Mouse (Mus musculus): Measurements from ENCODE around the gene Phlda3.
A peak's percentile ranks its signal among the peaks of the same experiment; 100 is the strongest.

Gene Phlda3

DNA sequence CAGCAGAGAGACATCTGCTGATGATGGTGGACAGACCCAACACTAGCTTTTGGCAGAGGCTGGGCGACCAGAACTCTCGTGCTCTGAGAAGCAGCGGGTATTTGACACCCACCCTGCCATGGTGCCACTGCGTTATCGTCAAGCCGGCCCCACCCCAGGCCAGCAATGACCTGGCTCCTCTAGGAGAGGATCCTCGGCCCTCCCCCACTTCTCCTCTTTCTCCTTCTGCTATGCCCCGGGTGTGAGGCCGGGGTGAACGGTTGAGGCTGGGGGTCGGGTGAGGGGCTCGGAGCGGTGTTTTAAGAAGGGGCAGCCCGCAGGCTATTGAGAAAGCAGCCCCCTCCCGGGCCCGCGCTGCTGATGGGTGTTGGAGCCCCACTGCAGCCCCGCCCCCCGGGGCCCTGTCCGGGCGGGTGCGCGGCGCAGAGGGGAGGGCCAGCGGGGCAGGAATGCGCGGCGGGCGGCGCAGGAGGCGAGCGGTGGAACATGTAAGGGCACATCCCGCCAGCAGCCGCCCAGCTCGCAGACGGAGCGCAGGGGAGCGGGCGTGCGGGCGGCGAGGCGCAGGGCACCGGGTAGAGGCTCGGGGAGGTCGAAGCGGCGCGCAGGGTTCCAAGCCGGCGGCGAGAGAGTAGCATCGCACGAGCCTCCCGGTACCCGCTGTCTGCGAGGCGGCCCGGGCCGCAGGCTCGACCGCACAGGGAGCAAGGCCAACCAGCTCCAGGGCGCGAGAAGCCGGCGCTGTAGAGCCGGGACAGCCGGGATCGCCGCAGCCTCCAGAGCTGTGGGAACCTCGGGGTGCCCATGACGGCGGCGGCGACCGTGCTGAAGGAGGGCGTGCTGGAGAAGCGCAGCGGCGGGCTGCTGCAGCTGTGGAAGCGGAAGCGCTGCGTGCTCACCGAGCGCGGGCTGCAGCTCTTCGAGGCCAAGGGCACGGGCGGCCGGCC lies at the start of gene Phlda3:
Gene Phlda3, plus strand, starts transcription at position 475 of the 947 bp plus-strand sequence.
- peak; percentile 37 to 54 for DNase-seq (ENCODE audit: low spot score in 2 of 2)

DNA sequence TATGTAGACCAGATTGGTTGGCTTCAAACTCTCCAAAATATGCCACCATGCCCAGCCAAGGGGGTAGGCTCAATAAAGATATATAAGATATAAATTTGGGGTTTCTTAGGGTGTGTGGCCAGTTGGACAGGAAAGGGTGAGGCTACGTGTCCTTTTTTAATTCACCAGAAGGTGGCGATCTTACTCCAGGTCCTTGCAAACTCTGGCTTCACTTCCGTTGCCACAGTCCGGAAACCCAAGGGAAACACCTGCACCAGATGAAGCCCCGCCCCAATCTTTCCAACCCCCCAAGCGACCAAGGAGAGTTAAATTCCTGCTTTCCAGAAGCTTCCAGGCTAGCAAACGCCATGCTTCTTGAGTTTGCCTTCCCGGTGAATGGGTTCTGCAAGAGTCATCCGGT lies 46.4 kb upstream of the Phlda3 start:
- peak in 1 of 2 experiments; percentile 72 for DNase-seq (ENCODE audit: low spot score in 2 of 2)

DNA sequence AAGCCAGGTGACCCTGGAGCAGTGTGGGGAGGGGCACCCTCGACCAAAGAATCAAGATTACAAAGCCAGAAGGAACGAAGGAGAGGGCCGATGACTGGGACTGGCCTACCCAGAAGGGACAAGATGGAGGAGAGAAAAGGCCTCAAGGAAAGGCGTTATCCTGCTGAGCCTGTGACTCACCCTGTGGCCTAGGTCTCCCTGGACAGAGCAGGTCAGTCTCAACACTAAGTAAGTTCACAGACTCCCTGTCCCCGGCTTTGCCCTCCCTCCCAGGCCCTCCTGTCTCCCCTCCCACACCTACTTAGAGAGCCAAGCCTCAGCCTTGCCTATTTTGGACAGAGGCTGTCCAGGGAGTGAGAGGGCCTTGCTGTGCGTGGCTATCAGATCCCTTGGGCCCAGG lies 45.9 kb upstream of the Phlda3 start, which contains the start of gene Csrp1:
Gene Csrp1, plus strand, starts transcription at position 79 of the 400 bp plus-strand sequence.
- DNase-seq (ENCODE audit: low spot score in 2 of 2) = no peak

DNA sequence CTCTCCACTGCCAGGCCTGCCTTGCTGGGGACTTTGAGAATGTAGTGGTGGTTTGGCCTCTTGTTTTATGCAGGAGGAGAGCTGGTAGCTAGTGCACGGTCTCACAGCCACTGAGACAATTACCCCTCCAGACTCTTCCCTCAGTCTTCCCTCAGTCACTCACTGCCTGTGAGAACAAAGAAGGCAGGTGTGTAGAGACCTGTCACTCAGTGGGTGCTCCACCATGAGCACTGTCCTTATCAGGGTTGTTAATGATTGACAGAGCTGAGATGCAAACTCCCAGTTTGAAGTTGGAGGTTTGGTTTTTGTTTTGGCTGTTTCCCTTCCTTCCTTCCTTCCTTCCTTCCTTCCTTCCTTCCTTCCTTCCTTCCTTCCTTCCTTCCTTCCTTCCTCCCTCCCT lies 42.9 kb upstream of the Phlda3 start:
- no peak for DNase-seq (ENCODE audit: low spot score in 2 of 2)

GRCm38 (mm10) chr1:135724134-135724533 lies 41.8 kb upstream of the Phlda3 start:
- DNase-seq (ENCODE audit: low spot score in 2 of 2) = no peak

GRCm38 (mm10) chr1:135725324-135725723 lies 40.6 kb upstream of the Phlda3 start:
- no peak for DNase-seq (ENCODE audit: low spot score in 2 of 2)

DNA sequence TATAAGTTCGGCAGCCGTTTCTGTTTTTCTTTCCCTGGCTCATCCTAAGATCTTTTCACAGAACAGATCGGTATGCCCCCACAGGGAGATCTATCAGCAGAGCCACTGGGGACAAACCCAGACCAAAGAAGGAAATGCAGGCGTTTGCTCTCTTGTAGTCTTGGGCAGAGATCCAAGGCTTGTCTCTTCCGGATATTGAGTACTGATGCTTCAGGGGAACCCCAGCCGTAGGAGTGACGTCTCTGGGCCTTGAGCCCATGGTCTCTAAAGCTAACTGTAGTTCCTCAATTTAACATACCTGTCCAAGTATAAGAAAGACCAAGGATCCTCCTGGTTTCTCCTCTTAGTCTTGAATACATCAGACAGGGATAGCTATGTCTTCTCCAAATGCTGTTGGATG lies 40.0 kb upstream of the Phlda3 start:
- no peak for DNase-seq (ENCODE audit: low spot score in 2 of 2)

- DNase-seq (ENCODE audit: low spot score in 2 of 2) = peak; percentile 42 to 74
These were observed 37.1 kb upstream of the Phlda3 start for GRCm38 (mm10) chr1:135728631-135729366.

DNA sequence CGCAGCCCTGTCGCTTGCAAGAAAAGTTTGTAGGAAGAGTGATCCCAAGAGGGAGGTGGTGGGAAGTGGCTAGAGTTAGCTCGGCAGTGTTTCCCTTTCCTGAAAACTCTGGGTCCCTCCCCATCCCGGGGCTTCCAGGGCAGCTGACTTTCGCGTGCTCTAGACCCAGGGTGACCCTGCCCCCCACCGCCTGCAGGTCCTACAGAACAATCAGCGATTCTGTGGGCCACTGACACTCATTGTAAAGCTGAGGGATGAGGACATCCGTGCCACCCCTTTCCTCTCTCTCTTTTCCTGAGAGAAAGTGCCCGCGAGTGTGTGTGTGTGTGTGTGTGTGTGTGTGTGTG lies 36.6 kb upstream of the Phlda3 start:
- DNase-seq (ENCODE audit: low spot score in 2 of 2) = no peak

- no peak for DNase-seq (ENCODE audit: low spot score in 2 of 2)
These were observed 36.1 kb upstream of the Phlda3 start for GRCm38 (mm10) chr1:135729821-135730220.

GRCm38 (mm10) chr1:135730296-135730695 lies 35.6 kb upstream of the Phlda3 start:
- DNase-seq (ENCODE audit: low spot score in 2 of 2) = no peak

GRCm38 (mm10) chr1:135731393-135731792 lies 34.5 kb upstream of the Phlda3 start:
- DNase-seq (ENCODE audit: low spot score in 2 of 2) = no peak

DNA sequence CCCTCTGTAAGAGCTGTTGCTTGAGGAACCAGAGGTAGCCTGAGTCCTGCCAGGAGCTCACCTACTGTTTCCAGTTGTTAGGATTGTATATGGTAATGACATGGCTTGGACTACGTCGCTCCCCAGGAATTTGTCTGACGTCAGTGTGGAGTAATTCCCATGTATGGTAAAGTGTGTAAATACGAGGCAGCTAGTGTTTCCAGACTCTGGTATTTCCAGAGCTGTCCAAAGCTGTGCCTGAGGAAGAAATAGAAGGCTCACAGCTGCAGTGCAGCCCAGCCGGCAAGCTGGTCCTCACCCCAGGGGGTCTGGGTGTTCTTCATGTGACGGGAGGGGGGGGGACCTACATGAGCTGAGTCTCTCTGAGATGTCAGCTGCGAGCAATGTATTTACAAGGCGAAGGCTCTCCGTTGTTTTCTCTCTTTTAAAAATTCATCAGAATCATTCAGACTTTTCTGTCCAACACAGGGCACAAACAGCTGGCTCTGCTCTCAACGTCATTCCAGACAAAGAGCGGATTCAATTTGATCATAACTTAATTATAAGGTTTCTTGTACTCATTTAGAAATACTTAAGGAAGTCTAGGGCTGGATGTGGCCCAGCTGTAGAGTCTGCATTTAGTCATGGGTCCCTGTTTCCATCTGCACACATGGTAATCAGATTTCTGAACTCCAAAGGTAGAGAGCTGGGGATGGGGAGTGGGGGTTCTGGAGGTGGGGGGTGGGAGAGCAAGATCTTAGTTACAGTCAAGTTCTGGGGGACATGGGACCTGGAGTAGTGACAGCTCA lies 33.8 kb upstream of the Phlda3 start:
- no peak for DNase-seq (ENCODE audit: low spot score in 2 of 2)

DNA sequence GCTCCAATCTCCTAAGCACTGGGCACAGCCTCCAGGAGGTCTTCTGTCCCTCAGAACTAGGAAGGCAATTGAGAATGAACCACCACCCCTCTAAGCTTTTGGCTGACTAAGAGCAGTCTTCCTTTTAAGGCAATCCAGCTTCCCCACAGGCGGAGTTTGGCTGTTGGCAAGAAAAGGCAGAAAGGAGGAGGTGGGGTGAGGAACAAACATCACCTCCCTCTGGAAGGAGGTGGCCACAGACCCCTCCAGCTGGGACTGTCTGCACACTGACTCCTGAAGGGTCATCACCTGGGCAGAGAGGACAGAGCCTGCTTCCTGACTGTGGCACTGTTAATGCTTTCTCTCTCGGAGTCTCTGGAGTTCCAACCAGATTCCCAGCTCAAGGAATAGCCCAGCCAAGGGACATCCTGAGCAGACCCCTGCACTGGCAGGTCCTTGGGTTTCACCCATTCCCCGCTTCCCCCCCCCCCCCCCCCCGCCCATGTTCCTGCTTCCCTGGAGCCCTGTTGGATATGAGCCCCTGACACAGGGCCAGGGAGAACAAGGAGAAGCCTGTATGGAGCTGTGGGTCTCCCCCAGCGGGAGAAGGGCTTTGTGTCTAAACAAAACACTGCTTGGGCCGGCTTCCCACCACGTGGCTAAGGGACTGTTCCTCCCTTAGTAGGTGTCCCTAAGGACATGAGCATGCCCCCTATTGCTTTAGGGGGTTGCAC lies 31.5 kb upstream of the Phlda3 start:
- DNase-seq (ENCODE audit: low spot score in 2 of 2) = peak in 1 of 2 experiments; percentile 28

DNA sequence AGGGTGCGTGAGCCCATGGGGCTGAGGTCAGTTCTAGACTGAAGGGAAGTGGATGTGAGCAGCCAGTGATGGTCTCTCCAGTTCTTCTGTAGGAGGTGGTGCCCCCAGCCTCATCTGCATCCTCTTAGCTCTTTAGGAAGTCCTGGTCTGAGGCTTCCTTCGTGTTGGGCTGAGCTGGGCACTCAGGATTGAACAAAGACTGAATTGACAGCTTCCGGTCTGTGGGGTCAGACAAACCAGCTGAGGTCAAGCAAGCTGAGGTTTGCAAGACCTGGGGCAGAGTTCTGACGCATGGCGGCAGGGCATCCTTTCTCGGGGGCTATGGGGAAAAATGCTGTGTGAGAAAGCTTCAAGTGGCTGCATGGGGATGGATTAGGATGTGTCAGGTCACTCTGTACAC lies 30.5 kb upstream of the Phlda3 start:
- DNase-seq (ENCODE audit: low spot score in 2 of 2) = no peak

GRCm38 (mm10) chr1:135744987-135745386 lies 20.9 kb upstream of the Phlda3 start:
- DNase-seq (ENCODE audit: low spot score in 2 of 2) = no peak

- DNase-seq (ENCODE audit: low spot score in 2 of 2) = no peak
These were observed 19.7 kb upstream of the Phlda3 start for GRCm38 (mm10) chr1:135746248-135746647.

DNA sequence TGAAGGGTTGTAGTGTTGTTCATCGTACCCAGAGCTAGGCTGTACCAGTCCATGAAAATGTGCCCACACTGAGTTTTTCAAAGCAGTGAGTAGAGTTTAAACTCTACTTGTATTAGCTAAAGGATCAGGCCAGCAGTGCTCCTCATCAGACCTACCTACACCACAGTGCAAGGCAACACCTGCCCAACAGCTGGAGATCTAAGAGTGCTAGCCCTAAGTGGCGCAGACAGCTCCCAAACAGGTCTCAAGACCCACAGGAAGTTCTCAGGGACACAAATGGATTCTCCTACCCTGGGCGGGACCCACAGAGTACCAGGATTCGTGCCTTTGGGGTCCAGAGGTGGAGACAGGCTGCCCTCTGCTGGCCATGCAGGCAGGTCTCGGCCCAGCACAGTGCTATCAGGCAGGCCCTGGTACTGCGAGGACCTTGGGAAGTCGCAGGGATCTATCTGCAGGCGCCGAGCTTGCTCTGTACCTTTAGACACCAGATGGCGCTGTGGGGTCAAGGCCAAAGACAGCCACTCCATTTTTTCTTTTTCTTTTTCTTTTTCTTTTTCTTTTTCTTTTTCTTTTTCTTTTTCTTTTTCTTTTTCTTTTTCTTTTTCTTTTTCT lies 13.1 kb upstream of the Phlda3 start:
- DNase-seq (ENCODE audit: low spot score in 2 of 2) = peak; percentile 85 to 95

GRCm38 (mm10) chr1:135755287-135755686 lies 10.6 kb upstream of the Phlda3 start:
- no peak for DNase-seq (ENCODE audit: low spot score in 2 of 2)

GRCm38 (mm10) chr1:135755913-135756312 lies 10.0 kb upstream of the Phlda3 start:
- no peak for DNase-seq (ENCODE audit: low spot score in 2 of 2)

DNA sequence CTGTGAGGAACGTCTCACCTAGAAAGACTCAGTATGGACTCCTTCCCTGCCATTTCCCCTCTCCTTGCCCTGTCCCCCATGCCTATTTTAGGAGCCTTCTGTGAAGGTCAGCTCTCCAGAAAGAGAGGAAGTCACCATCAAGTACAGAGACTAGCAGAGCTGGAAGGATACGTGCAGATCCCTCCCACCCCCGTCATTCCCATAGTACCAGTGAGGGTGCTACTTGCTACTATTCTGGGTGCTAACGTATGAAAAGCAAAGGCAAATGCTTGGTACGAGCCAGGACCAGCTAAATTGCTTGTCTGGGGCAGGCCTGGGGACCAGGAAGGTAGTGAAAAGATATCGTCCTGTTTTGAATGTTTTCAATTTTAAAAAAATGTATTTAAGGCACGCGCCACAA lies 8.6 kb upstream of the Phlda3 start:
- DNase-seq (ENCODE audit: low spot score in 2 of 2) = no peak

All from cerebellum, postnatal 4 days (tissue).